Mouse (Mus musculus) C2C12 (cell line): ENCODE results near the gene Usp43.

Experiments used
- CEBPB ChIP-seq: IDR thresholded peaks from one replicate; pipeline ENCODE4 v1.6.1; 2011; ENCODE audit warnings: low read depth, mild to moderate bottlenecking, control low read depth, moderate library complexity
- CTCF ChIP-seq: IDR thresholded peaks from one replicate; pipeline ENCODE4 v1.5.1; 2011; ENCODE audit not compliant: control insufficient read depth, insufficient read depth, insufficient read length
- MAX ChIP-seq: IDR thresholded peaks from one replicate; pipeline ENCODE4 v1.6.1; 2011; ENCODE audit warnings: mild to moderate bottlenecking, control low read depth
- MYOG ChIP-seq: IDR thresholded peaks from one replicate; pipeline ENCODE4 v1.6.1; 2011; ENCODE audit not compliant: control insufficient read depth, insufficient read length; ENCODE audit errors: extremely low read depth
- USF1 ChIP-seq: IDR thresholded peaks from one replicate; pipeline ENCODE4 v1.6.1; 2011; ENCODE audit warnings: low read depth, mild to moderate bottlenecking, control low read depth, moderate library complexity

DNA sequence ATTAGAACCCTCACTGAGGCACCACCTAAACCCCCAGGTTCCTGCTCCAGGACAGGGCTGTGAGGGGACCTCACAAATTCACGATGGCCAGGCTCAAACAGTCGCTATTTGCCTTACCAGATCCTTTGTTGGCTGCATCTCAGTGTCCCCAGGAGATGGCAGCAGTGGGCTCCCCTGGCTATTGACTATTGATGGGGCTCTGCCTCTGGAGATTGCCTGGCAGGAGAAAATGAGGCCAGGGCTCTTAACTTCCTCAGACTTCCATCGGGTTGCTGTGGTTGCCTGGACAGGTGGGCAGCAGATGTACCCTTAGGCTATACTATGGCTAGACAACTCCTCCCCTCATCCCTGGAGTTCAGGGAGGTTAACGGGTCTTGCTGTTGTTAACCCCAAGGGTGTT lies 101.7 kb downstream of the Usp43 start:
- TF ChIP-seq CTCF, result peak; percentile 38
- TF ChIP-seq CEBPB, result no peak
- no peak for TF ChIP-seq MAX
- no peak for TF ChIP-seq MYOG
- TF ChIP-seq USF1, result no peak
